Mouse (Mus musculus) G1E-ER4 (cell line): Measurements from ENCODE around the gene Ppp4r2. TPM values are rescaled to one million over a fixed set of nuclear protein-coding genes. Genes with fewer than 3 reads are reported as not detected.

Experiments
- GATA1 ChIP-seq: IDR thresholded peaks from one replicate; pipeline ENCODE4 v1.8.0; 2012; ENCODE audit warnings: low read length, inconsistent platforms
- polyA plus RNA-seq: library from polyadenylated mRNA; stranded (reverse); fragments of >175 nt; gene quantifications from 2 replicates; pipeline ENCODE4 v1.2.3, GENCODE M21; 2012

The Ppp4r2 gene
- polyA plus RNA-seq, 1 experiment, result 25.6 TPM

- no peak for TF ChIP-seq GATA1
Observed at GRCm38 (mm10) chr6:100895183-100895582, 61.8 kb downstream of the Ppp4r2 start.

GRCm38 (mm10) chr6:100896883-100897282, 63.5 kb downstream of the Ppp4r2 start:
- TF ChIP-seq GATA1, result no peak

- TF ChIP-seq GATA1, result no peak
Observed at GRCm38 (mm10) chr6:100904463-100904862, 71.0 kb downstream of the Ppp4r2 start.

GRCm38 (mm10) chr6:100910136-100910675, 76.8 kb downstream of the Ppp4r2 start:
- TF ChIP-seq GATA1, result no peak

Other genes with a start within 250 kb of the Ppp4r2 start
- gene Shq1, start 162.5 kb upstream of the Ppp4r2 start, polyA plus RNA-seq, result 17.7 and 21.6 TPM in 2 replicates
- not detected in 2 replicates for gene Gxylt2, start 128.9 kb upstream of the Ppp4r2 start, polyA plus RNA-seq